Mouse (Mus musculus) cerebellum, adult 2 months (tissue): ENCODE measurements around the gene Ppp1r14a.

Source experiments
- CTCF ChIP-seq: fragments of 200-500 bp; IDR thresholded peaks from 2 replicates; pipeline ENCODE4 v1.5.1; 2011; ENCODE audit warnings: low read depth, mild to moderate bottlenecking, control low read depth, low read length, moderate library complexity, borderline replicate concordance; ENCODE audit not compliant: insufficient read depth
- POLR2A ChIP-seq: fragments of 200-500 bp; IDR thresholded peaks from 2 replicates; pipeline ENCODE4 v1.6.1; 2011; ENCODE audit warnings: low read length, control low read depth, borderline replicate concordance; ENCODE audit not compliant: insufficient read depth

DNA sequence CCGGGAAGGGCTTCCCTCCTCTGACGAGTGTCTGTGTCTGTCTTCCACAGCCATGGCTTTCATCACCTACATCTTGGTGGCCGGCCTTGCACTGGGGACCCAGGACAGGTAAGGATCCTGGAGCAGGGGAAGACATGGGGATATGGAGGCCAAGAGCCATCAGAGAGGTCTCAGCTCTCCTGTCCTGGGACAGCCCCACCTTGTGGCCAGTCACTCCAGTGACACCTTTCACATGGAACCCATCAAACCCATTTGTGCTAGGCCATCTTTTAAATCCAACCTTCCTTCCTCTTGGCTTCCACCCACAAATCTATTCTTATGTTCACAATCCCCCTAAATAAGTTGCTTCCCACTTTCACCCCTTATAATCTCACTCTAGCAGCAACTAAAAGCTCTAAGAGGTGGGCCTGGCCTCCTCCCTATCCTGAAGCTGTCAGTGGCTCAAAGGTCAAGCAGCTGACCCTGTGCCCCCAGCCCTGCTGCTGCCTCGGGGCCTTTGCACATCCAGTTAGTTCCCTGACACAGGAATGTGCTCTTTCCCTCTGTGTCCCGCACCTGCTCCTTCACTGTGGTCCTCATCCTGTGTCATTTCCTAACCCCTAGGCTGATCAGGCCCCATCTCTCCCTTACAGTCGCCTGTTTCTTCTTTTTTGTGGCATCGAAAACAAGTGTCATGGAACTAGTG, 44.2 kb upstream of the Ppp1r14a start:
- TF ChIP-seq POLR2A (no peak), CTCF (peak; percentile 54; the same call in 1 of the 2 replicates)
